Mouse (Mus musculus) testis, adult 2 months (tissue): ENCODE data around the gene 2310034G01Rik.

Experiments used
- CTCF ChIP-seq: fragments of 200-500 bp; IDR thresholded peaks from 2 replicates; pipeline ENCODE4 v1.5.1; 2012; ENCODE audit warnings: low read depth, mild to moderate bottlenecking, inconsistent platforms, low read length, moderate library complexity; ENCODE audit not compliant: control insufficient read depth, insufficient read depth, insufficient replicate concordance
- POLR2A ChIP-seq: fragments of 200-500 bp; IDR thresholded peaks from 2 replicates; pipeline ENCODE4 v1.6.1; 2012; ENCODE audit warnings: low read depth, mild to moderate bottlenecking, inconsistent platforms, low read length, moderate library complexity; ENCODE audit not compliant: control insufficient read depth

DNA sequence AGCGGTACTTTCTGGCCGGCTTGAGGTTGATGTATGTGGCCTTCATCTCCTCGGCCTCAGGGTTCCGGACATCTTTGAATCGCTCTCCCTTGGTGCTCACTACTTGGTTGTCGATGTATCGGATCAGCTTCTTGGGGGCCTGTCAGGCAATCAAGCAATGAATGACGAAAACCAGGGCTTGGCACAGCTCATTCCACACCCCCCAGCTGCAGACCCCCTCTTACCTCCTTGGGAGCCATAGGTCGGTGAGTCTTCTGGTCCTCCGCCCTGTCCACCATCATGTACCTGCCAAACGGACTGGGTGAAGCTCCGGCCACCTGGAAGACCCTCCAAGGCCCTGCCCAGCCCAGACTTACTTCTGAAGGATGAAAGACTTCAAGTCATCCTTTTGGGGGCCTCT, 19.4 kb downstream of the 2310034G01Rik start:
- TF ChIP-seq POLR2A = no peak
- TF ChIP-seq CTCF = no peak
